Mouse (Mus musculus) E14TG2a.4 (cell line): ENCODE results near the gene Katna1.

Source experiments
- CTCF ChIP-seq: conservative IDR thresholded peaks from 2 replicates; pipeline ENCODE4 v1.5.1; 2014; ENCODE audit warnings: low read length
- NANOG ChIP-seq: IDR thresholded peaks from 2 replicates; pipeline ENCODE4 v1.6.1; 2014; ENCODE audit warnings: borderline replicate concordance, low read length, mixed read lengths
- POU5F1 ChIP-seq: IDR thresholded peaks from 2 replicates; pipeline ENCODE4 v1.6.1; 2014; ENCODE audit warnings: low read length, borderline replicate concordance

- TF ChIP-seq CTCF (no peak), POU5F1 (no peak), NANOG (no peak)
Measured at GRCm38 (mm10) chr10:7779751-7780237, 54.0 kb downstream of the Katna1 start.
